Mouse (Mus musculus): ENCODE results near the gene Rfx2.

DNA sequence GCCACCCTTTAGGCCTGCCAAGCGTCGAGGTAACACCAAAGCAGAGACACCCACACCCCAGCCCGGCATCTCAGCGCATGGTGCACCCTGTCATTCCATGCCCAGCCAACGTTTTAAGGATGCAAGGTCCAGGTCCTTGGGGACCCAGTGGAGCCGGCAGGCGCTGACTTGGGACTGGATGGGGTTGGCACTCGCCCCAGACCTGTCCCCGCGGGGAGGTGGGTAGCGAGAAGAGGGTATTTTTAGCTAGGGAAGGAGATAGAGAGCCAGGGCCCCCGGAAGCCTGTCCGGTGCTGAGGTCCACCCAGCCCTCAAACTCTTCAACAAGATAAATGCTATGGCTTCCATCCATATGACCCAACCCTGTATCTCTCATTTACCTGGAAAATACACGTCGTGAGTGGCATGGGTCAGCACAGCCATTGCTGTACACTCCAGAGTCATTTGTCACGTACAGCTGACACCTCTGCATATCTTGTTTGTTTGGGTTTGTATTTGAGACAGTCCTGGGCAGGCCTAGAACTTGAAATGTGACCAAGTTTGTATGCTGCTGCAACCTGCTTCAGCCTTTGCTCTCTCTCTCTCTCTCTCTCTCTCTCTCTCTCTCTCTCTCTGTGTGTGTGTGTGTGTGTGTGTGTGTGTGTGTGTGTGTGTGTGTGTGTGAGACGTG, 90.6 kb downstream of the Rfx2 start:
- TF ChIP-seq CTCF (conservative IDR thresholded peaks at IDR 0.05; ENCODE audit: low read length): no peak
- TF ChIP-seq NANOG (IDR thresholded peaks at IDR 0.05; ENCODE audit: borderline replicate concordance, low read length): no peak
